Mouse (Mus musculus) neural tube, embryonic 12.5 days (tissue): ENCODE measurements around the gene Atxn2. TPM values are rescaled to one million over a fixed set of nuclear protein-coding genes. Genes with fewer than 3 reads are reported as not detected.

Experiments used
- ATAC-seq: fragments of 200-750 bp; cut with Nextera tagmentation; 2 replicates; pipeline ENCODE4 v1.8.0; 2017; ENCODE audit warnings: low read depth, mild to moderate bottlenecking, moderate TSS enrichment, moderate library complexity; ENCODE audit not compliant: low FRiP score
- H3K27ac ChIP-seq: fragments of 300-500 bp; sonication (generic); 2 replicates; pipeline ENCODE4 v1.5.1; 2016
- H3K27me3 ChIP-seq: fragments of 300-500 bp; sonication (generic); replicated peaks from 2 replicates; pipeline ENCODE4 v1.6.1; 2016; ENCODE audit warnings: mild to moderate bottlenecking
- H3K36me3 ChIP-seq: fragments of 300-500 bp; sonication (generic); 2 replicates; pipeline ENCODE4 v1.6.1; 2016; ENCODE audit warnings: mild to moderate bottlenecking
- H3K4me1 ChIP-seq: fragments of 300-500 bp; sonication (generic); 2 replicates; pipeline ENCODE4 v1.6.1; 2016
- H3K4me2 ChIP-seq: fragments of 300-500 bp; sonication (generic); replicated peaks from 2 replicates; pipeline ENCODE4 v1.6.1; 2016; ENCODE audit warnings: mild to moderate bottlenecking
- H3K4me3 ChIP-seq: fragments of 300-500 bp; sonication (generic); 2 replicates; pipeline ENCODE4 v1.5.1; 2016
- H3K9ac ChIP-seq: fragments of 300-500 bp; sonication (generic); 2 replicates; pipeline ENCODE4 v1.6.1; 2016; ENCODE audit warnings: mild to moderate bottlenecking
- H3K9me3 ChIP-seq: fragments of 300-500 bp; sonication (generic); 2 replicates; pipeline ENCODE4 v1.6.1; 2016; ENCODE audit warnings: mild to moderate bottlenecking
- WGBS: fragments of 180-500 bp; shearing (Covaris S2); methylation state at CpG from one replicate; pipeline ENCODE4 v1.1.7; 2016; 5-methylcytosine and 5-hydroxymethylcytosine counted together
- polyA plus RNA-seq: library from polyadenylated mRNA; unstranded; fragments of >200 nt; fragmentation: Nextera tagmentation; extraction: Ambion mirVana; gene quantifications from 2 replicates; pipeline ENCODE4 v1.2.1, GENCODE M21; 2016

Atxn2 gene
- polyA plus RNA-seq, 1 experiment from 2014 or later, result 107 TPM

GRCm38 (mm10) chr5:121834241-121834606 lies 123.1 kb downstream of the Atxn2 start:
- H3K9ac ChIP-seq, result no peak overlapping the region
- peak overlapping the region; percentile 95 for H3K4me2 ChIP-seq
- H3K36me3 ChIP-seq, result no peaks in the 10 kb centered on the region
- H3K27ac ChIP-seq, result no peak overlapping the region
- WGBS, result 76% methylated on average over 7 of the region's 7 CpGs
- ATAC-seq, result no peak
- H3K4me3 ChIP-seq, result no peak overlapping the region
- no peaks in the 10 kb centered on the region for H3K9me3 ChIP-seq
- peaks cover 61% of the 10 kb centered on the region for H3K4me1 ChIP-seq
- H3K27me3 ChIP-seq, result peaks cover 39% of the 10 kb centered on the region

GRCm38 (mm10) chr5:121834991-121835747 lies 124.0 kb downstream of the Atxn2 start:
- WGBS, result 33% methylated on average over 12 of the region's 12 CpGs
- Histone ChIP-seq H3K4me2 (peak overlapping the region; percentile 95), H3K27me3 (peaks cover 35% of the 10 kb centered on the region), H3K9me3 (no peaks in the 10 kb centered on the region), H3K9ac (no peak overlapping the region), H3K4me3 (peak overlapping the region; percentile 69), H3K27ac (no peak overlapping the region), H3K4me1 (peaks cover 59% of the 10 kb centered on the region), H3K36me3 (no peaks in the 10 kb centered on the region)
- no peak for ATAC-seq

- 0 out of 2 replicates have a peak, but pooled peaks have one; percentile 10 for ATAC-seq
- H3K27ac ChIP-seq, result no peak overlapping the region
These were observed 125.0 kb downstream of the Atxn2 start for GRCm38 (mm10) chr5:121835949-121836691.

GRCm38 (mm10) chr5:121836692-121837415 lies 125.7 kb downstream of the Atxn2 start:
- under 1% methylated on average over 76 of the region's 77 CpGs for WGBS
- peak overlapping the region; percentile 95 for H3K4me2 ChIP-seq
- H3K9ac ChIP-seq, result peak overlapping the region; percentile 64
- H3K9me3 ChIP-seq, result no peaks in the 10 kb centered on the region
- peak; percentile 62 for ATAC-seq
- peaks cover 35% of the 10 kb centered on the region for H3K27me3 ChIP-seq
- H3K27ac ChIP-seq, result no peak overlapping the region
- peaks cover 59% of the 10 kb centered on the region for H3K4me1 ChIP-seq
- no peaks in the 10 kb centered on the region for H3K36me3 ChIP-seq
- H3K4me3 ChIP-seq, result peak overlapping the region; percentile 69

More at GRCm38 (mm10) chr5:121835949-121836691, 125.0 kb downstream of the Atxn2 start:
- under 1% methylated on average over 51 of the region's 51 CpGs for WGBS
- Histone ChIP-seq H3K9me3 (no peaks in the 10 kb centered on the region), H3K4me2 (peak overlapping the region; percentile 95), H3K4me3 (peak overlapping the region; percentile 69), H3K9ac (peak overlapping the region; percentile 64), H3K4me1 (peaks cover 59% of the 10 kb centered on the region), H3K36me3 (no peaks in the 10 kb centered on the region), H3K27me3 (peaks cover 29% of the 10 kb centered on the region)

- ATAC-seq, result 0 out of 2 replicates have a peak, but pooled peaks have one; percentile 5
- peak within 1 kb of the TSS; percentile 69 for H3K4me3 ChIP-seq
- WGBS, result 1% methylated on average over 35 of the region's 35 CpGs
- no peaks in the 10 kb centered on the region for H3K9me3 ChIP-seq
- no peaks in the 10 kb centered on the region for H3K36me3 ChIP-seq
- H3K27me3 ChIP-seq, result peaks cover 41% of the 10 kb centered on the region
- peak within 1 kb of the TSS; percentile 64 for H3K9ac ChIP-seq
- no peak within 1 kb of the TSS for H3K27ac ChIP-seq
- peaks cover 61% of the 10 kb centered on the region for H3K4me1 ChIP-seq
- H3K4me2 ChIP-seq, result peak within 1 kb of the TSS; percentile 95
These were observed 126.6 kb downstream of the Atxn2 start, which contains the start of gene Sh2b3 for GRCm38 (mm10) chr5:121837441-121838340. Gene Sh2b3, minus strand, starts transcription at chr5:121837646.

GRCm38 (mm10) chr5:121838341-121839127 lies 127.4 kb downstream of the Atxn2 start:
- Histone ChIP-seq H3K4me3 (peak overlapping the region; percentile 24), H3K9ac (no peak overlapping the region), H3K27me3 (peaks cover 49% of the 10 kb centered on the region), H3K4me2 (peak overlapping the region; percentile 95), H3K36me3 (no peaks in the 10 kb centered on the region), H3K9me3 (no peaks in the 10 kb centered on the region), H3K27ac (no peak overlapping the region), H3K4me1 (peaks cover 57% of the 10 kb centered on the region)
- no peak for ATAC-seq
- WGBS, result under 1% methylated on average over 46 of the region's 46 CpGs

- peaks cover 54% of the 10 kb centered on the region for H3K27me3 ChIP-seq
- no peak overlapping the region for H3K27ac ChIP-seq
These were observed 128.0 kb downstream of the Atxn2 start for GRCm38 (mm10) chr5:121839128-121839473.

GRCm38 (mm10) chr5:121841516-121841915 lies 130.4 kb downstream of the Atxn2 start:
- H3K9ac ChIP-seq, result no peak overlapping the region
- H3K4me2 ChIP-seq, result no peak overlapping the region
- 93% methylated on average over 9 of the region's 9 CpGs for WGBS
- no peak for ATAC-seq
- H3K4me1 ChIP-seq, result peaks cover 32% of the 10 kb centered on the region
- no peaks in the 10 kb centered on the region for H3K9me3 ChIP-seq
- H3K27ac ChIP-seq, result no peak overlapping the region
- peaks cover 67% of the 10 kb centered on the region for H3K27me3 ChIP-seq
- H3K4me3 ChIP-seq, result no peak overlapping the region
- H3K36me3 ChIP-seq, result no peaks in the 10 kb centered on the region

More at GRCm38 (mm10) chr5:121839128-121839473, 128.0 kb downstream of the Atxn2 start:
- 33% methylated on average over 7 of the region's 7 CpGs for WGBS
- H3K4me1 ChIP-seq, result peaks cover 51% of the 10 kb centered on the region
- H3K36me3 ChIP-seq, result no peaks in the 10 kb centered on the region
- peak overlapping the region; percentile 24 for H3K4me3 ChIP-seq
- ATAC-seq, result no peak
- no peaks in the 10 kb centered on the region for H3K9me3 ChIP-seq
- no peak overlapping the region for H3K9ac ChIP-seq
- H3K4me2 ChIP-seq, result peak overlapping the region; percentile 95

GRCm38 (mm10) chr5:121841973-121842372 lies 130.8 kb downstream of the Atxn2 start:
- Histone ChIP-seq H3K27me3 (peaks cover 65% of the 10 kb centered on the region), H3K9me3 (no peaks in the 10 kb centered on the region), H3K9ac (no peak overlapping the region), H3K4me2 (peak overlapping the region; percentile 81; the same call in 1 of the 2 replicates), H3K27ac (no peak overlapping the region), H3K4me1 (peaks cover 30% of the 10 kb centered on the region), H3K36me3 (no peaks in the 10 kb centered on the region), H3K4me3 (no peak overlapping the region)
- no peak for ATAC-seq
- WGBS, result 47% methylated on average over 10 of the region's 10 CpGs

GRCm38 (mm10) chr5:121842665-121843118 lies 131.6 kb downstream of the Atxn2 start:
- H3K27me3 ChIP-seq, result peaks cover 58% of the 10 kb centered on the region
- H3K36me3 ChIP-seq, result no peaks in the 10 kb centered on the region
- no peak overlapping the region for H3K27ac ChIP-seq
- ATAC-seq, result peak; percentile 51; the same call in 1 of the 2 replicates
- peak overlapping the region; percentile 42 for H3K4me3 ChIP-seq
- H3K9me3 ChIP-seq, result no peaks in the 10 kb centered on the region
- H3K4me2 ChIP-seq, result peak overlapping the region; percentile 81
- H3K4me1 ChIP-seq, result peaks cover 23% of the 10 kb centered on the region
- 1% methylated on average over 33 of the region's 33 CpGs for WGBS
- peak overlapping the region; percentile 57 for H3K9ac ChIP-seq
